In the genomic region with DNA sequence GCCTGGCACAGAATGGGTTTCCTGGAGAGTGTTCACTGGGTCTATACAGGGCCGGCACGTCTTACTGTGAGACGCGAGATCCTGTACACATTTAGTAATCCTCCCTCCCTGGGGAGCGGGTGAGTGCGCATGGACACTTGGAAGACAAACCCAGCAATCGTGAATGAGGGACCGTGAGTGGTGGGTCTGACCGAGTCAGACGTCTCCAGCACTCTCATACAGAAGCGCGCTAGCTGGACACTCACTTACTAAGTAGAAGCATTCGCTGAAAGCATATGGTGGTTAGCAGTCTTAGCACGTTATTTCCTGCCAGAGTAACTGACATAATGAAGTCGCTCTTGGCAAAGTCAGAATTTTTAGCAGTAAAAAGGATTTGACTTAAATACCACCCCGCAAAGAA, we compare ENCODE assay signal across 11 mouse cellular contexts.
A peak's percentile ranks its signal among the peaks of the same experiment; 100 is the strongest.
DNase-seq lines count a peak whose midpoint lies in the region; TF ChIP-seq lines count a peak whose summit lies in the region.
"Had no signal": no experiment of that assay in that cellular context is flagged by ENCODE, and none has a peak within 500 bp of the region (broad histone marks: within the 10 kb centered on the region; RNA-seq: fewer than 3 reads in every experiment).

No protein-coding gene starts in this region.

- DNase-seq in left cerebral cortex, adult 11 months (ENCODE audit: low spot score): peak; percentile 51
- no peak for DNase-seq in left cerebral cortex, postnatal 10 days (ENCODE audit: extremely low spot score in 1 of 2, low spot score in 2 of 2)
- DNase-seq in embryonic facial prominence, embryonic 10.5 days (ENCODE audit: low spot score): no peak
- peak in 1 of 2 experiments; percentile 45 for DNase-seq in left cerebral cortex, adult 2 months (ENCODE audit: extremely low spot score in 1 of 2, low spot score in 2 of 2)
- DNase-seq in right cerebral cortex, postnatal 10 days (ENCODE audit: low spot score in 2 of 2): peak; percentile 62 to 74
- DNase-seq in adrenal gland, adult 8-10 months: no peak
- DNase-seq in thymus, postnatal 10 days (ENCODE audit: low spot score in 2 of 2): no peak
- DNase-seq: kidney, postnatal 25 days; thymus, postnatal 14 days had no signal

- WGBS in embryonic facial prominence, embryonic 10.5 days: 80% methylated on average over 16 of the region's 16 CpGs

- H3K4me1 ChIP-seq in embryonic facial prominence, embryonic 10.5 days: peaks cover 38% of the 10 kb centered on the region

- no peak for TF ChIP-seq CTCF in left cerebral cortex, adult 2 months (IDR thresholded peaks at IDR 0.05)

- H3K27me3 ChIP-seq in embryonic facial prominence, embryonic 10.5 days (replicated peaks; ENCODE audit: low read depth, poor library complexity, severe bottlenecking): no peaks in the 10 kb centered on the region
- H3K27me3 ChIP-seq: heart, embryonic 12.5 days had no signal

- H3K4me3 ChIP-seq in embryonic facial prominence, embryonic 10.5 days: no peak overlapping the region
- no peak overlapping the region for H3K4me3 ChIP-seq in left cerebral cortex, adult 2 months
- H3K4me3 ChIP-seq: heart, embryonic 12.5 days had no signal

- 0 out of 2 replicates have a peak overlapping the region, but pooled peaks have one; percentile 5 for H3K27ac ChIP-seq in embryonic facial prominence, embryonic 10.5 days (replicated peaks)
- H3K27ac ChIP-seq in left cerebral cortex, adult 2 months: peak overlapping the region; percentile 83

- no peaks in the 10 kb centered on the region for H3K9me3 ChIP-seq in embryonic facial prominence, embryonic 10.5 days
- H3K9me3 ChIP-seq: heart, embryonic 12.5 days had no signal

- intact Hi-C loops in left cerebral cortex, postnatal 10 days (cut with DNase I): no loop called here
- intact Hi-C loops in left cerebral cortex, adult 2 months (cut with DNase I): no loop called here

- H3K36me3 ChIP-seq in embryonic facial prominence, embryonic 10.5 days (replicated peaks): 0 out of 2 replicates have a peak, but pooled peaks cover 2% of the 10 kb centered on the region
- H3K36me3 ChIP-seq: G1E; heart, embryonic 12.5 days had no signal

Comparison
In these comparisons a context has a peak if more than half of its experiments do, and no peak if none do; other contexts are left out.
1. DNase-seq: peak in left cerebral cortex, adult 11 months (single experiment) and right cerebral cortex, postnatal 10 days (2 of 2); none in left cerebral cortex, postnatal 10 days (0 of 2), embryonic facial prominence, embryonic 10.5 days (single experiment), adrenal gland, adult 8-10 months (single experiment) and thymus, postnatal 10 days (0 of 2).